Mouse (Mus musculus): Measurements from ENCODE around the gene Ubl4b.
A peak's percentile ranks its signal among the peaks of the same experiment; 100 is the strongest.

The Ubl4b gene

DNA sequence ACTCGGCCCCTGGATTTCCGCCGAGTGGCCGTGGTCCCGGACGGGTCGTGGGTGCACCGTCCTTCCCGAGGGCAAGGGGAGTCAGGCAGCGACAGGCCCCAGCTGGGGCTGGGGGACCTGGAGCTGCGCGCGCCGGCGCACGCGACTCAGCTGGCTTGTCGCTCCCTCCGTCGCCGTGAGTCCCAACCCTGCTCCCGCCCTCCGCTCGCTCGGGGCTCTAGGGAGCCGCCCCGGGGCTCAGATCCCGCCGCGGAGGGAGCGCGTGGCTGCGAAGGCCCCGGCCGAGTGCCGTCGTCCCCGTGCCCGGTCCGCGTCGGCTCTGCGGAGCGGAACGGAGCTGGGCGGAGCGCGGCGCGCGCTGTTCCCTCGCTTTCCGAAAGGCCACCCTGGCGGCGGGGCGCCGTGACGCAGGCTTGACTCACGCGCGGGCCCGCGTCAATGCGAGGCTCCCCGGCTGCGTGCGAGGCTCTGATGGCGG lies 37.2 kb downstream of the Ubl4b start, which contains the start of gene Slc6a17:
Gene Slc6a17 (minus strand): TSS at position 388 of the 478 bp plus-strand sequence.
- peak; percentile 93 to 95 for DNase-seq

DNA sequence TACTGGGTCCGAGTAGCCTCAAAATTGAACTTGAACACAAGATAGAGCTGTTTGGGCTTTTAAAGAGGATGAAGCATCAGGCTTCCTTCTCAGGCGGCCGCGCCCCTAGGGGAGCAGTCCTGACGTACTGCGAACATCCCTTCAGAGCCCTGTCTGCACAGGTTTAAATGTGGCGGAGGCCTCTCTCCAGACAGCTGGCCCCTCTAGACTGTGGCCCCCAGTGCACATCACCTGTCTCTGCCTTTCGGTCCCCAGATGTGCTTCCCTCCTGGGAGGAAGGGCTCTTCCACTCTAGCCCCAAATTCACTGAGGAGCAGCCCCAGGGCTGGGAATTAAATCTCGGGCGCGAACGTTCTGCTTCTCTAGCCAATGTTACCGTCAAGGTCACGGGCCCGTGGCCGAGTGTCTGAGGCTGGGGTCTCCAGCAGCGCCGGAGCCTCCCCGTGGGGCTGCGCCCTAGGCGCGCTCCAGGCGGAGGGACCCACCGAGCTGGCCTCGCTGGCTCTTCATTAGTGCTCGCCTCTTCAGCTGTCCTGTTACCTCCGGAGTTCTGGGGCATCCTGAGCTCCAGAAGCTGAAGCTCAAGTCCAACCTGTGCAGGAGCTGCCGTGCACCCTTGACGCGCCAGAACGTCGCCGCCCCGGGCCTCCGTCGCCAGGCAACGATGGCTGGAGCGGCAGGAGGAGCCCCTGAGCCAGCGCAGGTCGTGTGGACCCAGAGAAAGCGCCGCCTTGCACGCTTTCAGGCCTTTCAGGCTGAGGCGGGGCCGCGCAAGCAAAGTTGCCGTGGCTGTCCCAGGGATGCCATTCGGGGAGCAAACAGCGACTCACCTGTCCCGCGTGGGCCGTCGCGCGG lies 37.9 kb downstream of the Ubl4b start:
- peak; percentile 77 to 79 for DNase-seq

DNA sequence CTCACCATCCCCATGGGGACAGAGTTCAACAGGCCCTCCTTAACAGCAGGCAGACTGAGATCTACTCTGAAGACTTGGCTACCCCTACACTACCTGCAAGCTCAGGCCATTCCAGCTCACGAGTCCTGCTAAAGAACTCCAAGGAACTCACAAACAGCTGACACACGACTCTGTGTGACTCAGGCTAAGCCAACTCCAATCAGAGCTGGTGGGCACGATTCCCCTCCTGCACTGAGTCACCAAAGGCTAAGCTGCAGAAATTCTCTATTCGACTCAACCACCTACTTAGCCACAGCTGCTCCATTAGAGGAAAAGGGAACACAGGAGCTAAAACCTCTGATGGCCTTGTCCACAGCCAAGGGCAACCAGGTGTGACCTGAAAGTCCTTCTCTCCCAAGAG lies 38.9 kb downstream of the Ubl4b start:
- DNase-seq: no peak

DNA sequence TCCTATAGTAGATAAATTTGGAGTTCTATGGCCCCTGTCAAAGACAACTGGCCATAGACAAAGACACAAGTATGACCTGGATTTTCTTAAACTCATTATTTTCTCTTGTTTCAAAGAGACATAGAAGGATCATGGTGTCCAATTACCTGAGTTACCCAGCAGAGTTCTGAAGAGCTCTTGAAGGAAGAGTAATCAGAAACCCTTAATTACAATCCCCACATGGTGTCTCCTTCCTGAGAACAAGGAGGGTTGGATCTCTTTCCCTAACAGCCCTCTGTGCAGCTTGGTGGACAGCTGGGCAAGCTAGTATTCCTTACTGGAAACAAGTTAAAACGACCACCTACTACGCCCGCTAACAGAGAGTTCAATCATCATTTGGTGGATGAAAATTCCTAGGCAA lies 43.5 kb downstream of the Ubl4b start:
- no peak for DNase-seq

DNA sequence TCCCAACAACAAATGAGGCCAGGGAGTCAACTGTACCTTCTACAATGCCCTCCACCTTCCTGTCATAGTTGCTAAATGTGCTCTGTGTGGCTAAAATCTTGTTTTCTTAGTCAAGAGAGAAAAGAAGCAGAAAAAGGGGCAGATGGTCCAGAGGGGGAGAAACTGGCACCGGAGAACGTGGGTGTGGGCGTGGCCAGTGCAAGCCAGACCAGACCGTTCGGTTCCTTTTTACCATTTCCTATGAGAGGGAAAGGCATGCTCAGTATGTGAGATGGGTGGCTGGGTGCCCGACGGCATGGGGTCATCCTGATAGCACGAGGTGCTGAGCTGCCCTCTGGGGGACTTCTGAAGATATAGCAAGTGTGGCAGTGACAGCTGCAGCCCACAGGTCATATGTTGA lies 46.2 kb downstream of the Ubl4b start:
- DNase-seq: peak; percentile 51 to 68

DNA sequence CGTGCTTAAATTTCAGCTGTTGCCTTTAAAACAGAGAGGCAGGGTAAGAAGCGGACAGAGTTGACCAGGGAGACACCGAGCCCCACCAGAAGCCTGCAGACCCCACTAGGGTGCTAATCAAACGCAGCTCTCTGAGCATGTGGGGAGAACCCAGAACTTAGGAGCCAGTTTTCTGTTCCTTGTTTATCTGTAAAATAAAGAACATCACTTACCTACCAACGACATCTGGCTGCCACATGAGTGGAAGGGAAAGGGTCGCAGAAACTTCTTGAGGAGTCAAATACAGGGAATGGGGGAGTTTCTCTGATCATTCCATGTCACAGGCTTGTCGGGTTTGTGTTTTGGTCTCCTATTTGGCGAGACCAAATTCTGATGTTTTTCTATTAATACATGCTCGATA lies 46.9 kb downstream of the Ubl4b start:
- DNase-seq: no peak

DNA sequence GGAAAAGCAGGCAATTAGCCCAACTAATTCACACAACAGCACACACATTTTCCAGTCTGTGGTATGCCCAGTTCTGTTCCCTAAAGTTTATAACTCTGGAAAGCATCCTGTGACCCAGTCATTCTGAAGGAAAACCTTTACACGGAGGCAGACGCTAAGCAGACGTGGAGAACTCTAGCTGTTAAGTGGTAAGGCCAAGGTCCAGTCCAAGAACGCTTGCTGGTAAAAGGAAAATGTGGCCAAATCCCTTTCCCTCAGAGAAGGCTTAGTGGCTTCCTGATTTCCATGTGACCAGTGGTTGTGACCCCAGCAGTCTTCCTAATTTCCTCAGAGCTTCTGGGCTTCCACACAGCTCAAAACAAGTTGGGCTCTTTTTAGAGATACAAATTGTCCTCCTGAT lies 48.3 kb downstream of the Ubl4b start:
- no peak for DNase-seq

DNA sequence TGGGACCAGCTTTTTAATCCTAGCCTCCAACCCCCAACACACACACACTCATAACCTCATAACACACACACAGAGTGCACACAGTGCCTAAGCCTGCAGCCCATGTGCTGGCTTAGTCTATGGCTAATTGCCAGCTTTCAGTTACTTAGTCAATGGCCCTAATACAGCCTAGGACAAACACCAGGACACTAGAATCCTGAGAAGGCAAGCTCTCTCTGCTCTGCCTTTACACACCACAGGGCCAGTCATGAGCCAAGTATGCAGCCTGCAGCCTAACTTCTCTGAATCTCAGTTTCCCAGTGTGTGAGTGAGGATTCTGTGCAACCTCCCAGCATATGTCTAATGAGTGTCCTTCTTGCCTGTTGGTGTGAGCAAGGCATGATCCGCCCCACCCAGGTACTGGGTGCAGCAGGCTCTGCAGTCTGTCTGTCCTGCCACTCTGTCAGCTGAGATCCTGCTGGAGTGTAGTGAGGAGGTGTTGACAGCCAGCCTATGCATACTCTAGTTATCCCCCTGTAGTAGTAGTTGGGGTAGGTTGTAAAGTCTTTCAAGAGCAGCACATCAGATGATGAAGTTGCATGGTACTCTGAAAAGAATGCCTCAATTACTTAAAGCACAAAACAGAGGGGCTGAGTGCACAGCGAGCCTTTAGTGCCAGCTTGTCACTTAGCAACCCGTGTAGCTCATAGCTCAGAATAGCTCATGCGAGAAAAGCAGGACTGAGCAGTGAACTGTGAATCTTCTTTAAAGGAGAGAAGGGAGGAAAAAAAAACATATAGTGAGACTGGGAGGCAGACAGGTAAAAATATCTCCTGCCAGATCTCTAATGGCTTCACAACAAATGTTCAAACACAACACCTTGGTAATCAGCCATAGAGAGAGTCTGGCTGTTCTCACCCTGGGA lies 49.2 kb downstream of the Ubl4b start:
- DNase-seq: peak in 1 of 2 experiments; percentile 42

DNA sequence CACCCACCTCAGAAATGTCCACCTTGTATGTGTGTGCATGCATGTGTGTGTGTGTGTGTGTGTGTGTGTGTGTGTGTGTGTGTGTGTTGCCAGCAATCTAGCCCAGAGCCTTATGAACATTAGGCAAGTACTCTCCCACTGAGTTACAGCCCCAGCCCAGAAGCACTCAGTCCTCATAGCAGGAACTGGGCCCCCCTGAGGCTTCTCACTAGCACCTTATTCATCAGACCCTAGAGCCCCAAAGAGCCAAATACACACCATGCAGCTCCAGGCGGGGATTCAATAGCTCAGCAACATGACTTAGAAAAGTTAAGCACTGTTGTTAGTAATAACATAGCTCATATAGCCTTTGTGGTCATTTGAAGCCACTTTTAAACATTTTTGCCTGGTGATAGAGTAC lies 50.3 kb downstream of the Ubl4b start:
- DNase-seq: no peak

DNA sequence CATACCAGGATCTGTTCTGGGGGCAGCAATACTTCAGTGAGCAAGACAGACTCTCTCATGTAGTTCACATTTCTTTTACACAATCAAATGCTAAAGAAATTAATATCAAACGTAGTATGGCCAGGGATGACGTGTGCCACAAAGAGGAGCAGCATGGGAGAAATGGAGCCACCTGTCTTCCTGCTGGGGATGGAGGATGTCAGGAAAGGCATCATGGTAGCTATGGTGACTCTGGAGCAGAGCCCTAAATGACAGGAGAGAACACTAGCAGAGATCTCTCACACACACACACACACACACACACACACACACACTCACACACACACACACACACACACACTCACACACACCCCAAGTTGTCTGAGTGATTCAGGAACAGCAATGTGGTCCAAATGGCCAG lies 51.2 kb downstream of the Ubl4b start:
- DNase-seq: peak in 1 of 2 experiments; percentile 53

Measured in cerebellum, postnatal 25 days (tissue).